ENCODE assay signal across 8 mouse cellular contexts in the genomic region with DNA sequence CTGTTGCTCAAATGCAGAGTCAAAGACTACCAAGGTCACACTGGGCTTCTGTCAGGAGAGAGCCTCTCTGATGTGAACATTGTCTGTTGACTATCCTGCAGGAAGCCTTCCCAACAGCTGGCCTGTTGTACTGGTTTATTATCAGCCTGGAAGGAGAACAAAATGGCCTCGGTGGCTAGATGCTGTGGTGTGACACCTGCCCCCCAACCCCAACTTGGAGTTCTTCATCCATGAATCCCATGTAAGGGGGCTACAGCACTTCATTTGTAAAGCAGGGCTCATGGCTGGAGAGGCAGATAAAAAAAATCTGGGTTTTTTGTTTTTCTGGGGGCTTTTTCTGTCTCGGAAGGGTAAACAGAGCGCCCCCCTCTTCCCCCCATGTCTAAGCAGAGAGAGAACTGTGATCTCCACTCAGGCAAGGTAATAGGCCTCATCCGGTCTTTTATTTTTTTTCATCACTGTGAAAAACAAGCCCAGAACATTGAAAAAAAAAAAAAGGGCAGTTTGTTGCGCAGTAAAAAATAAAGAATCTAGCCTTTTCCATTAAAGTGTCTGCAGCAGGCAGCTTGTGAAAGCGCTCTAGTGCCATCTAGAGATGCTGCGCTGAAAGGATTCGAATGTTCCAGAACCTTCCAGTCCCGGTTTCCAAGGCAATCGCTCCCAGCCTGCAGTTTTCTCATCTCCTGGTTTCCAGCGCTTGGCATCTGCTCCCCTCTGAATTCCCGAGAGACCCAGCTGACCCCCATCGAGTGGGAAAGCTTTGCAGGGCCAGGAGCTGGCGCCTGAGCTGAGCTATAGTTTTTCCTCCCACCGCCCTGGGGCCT.
DNase-seq lines count a peak whose midpoint lies in the region; ATAC-seq and TF ChIP-seq lines count a peak whose summit lies in the region.

No protein-coding gene starts in this region.

- no peak for TF ChIP-seq EP300 in heart, postnatal 0 days (IDR thresholded peaks at IDR 0.05; ENCODE audit: low read depth)

- peak; percentile 66 for DNase-seq in CD4-positive, CD25-positive, alpha-beta regulatory T cell, adult 2 months (ENCODE audit: low read depth, low spot score)
- peak; percentile 70 for DNase-seq in heart, postnatal 0 days (ENCODE audit: low spot score)
- DNase-seq in kidney, postnatal 25 days: peak; percentile 79 to 81
- DNase-seq in liver, embryonic 11.5 days (ENCODE audit: low spot score): no peak
- DNase-seq in urinary bladder, adult 2 months (ENCODE audit: low spot score): peak; percentile 44

- H3K4me2 ChIP-seq in forebrain, embryonic 13.5 days: no peak overlapping the region
- no peak overlapping the region for H3K4me2 ChIP-seq in heart, postnatal 0 days (ENCODE audit: low read depth, low read length)
- no peak overlapping the region for H3K4me2 ChIP-seq in liver, embryonic 11.5 days

- no peaks in the 10 kb centered on the region; the same call in 1 of the 2 replicates for H3K4me1 ChIP-seq in brown adipose tissue, adult 24 weeks (ENCODE audit: control insufficient read depth, insufficient read depth, insufficient read length, low read length)
- H3K4me1 ChIP-seq in forebrain, embryonic 13.5 days: peaks cover 15% of the 10 kb centered on the region
- H3K4me1 ChIP-seq in heart, postnatal 0 days (ENCODE audit: control insufficient read depth, insufficient read depth): no peaks in the 10 kb centered on the region
- no peaks in the 10 kb centered on the region for H3K4me1 ChIP-seq in liver, embryonic 11.5 days (replicated peaks; ENCODE audit: control insufficient read depth, insufficient read depth, low read length)

- no peaks in the 10 kb centered on the region for H3K27me3 ChIP-seq in forebrain, embryonic 13.5 days
- 0 out of 2 replicates have a peak, but pooled peaks cover 3% of the 10 kb centered on the region for H3K27me3 ChIP-seq in heart, postnatal 0 days (ENCODE audit: control insufficient read depth, insufficient read depth, low read length)
- no peaks in the 10 kb centered on the region for H3K27me3 ChIP-seq in liver, embryonic 11.5 days (replicated peaks; ENCODE audit: control insufficient read depth, insufficient read depth, low read length)

- no peak overlapping the region for H3K4me3 ChIP-seq in brown adipose tissue, adult 24 weeks (ENCODE audit: insufficient read depth, low read depth, low read length)
- H3K4me3 ChIP-seq in forebrain, embryonic 13.5 days: no peak overlapping the region
- H3K4me3 ChIP-seq in heart, postnatal 0 days (ENCODE audit: low read depth, low read length): no peak overlapping the region
- H3K4me3 ChIP-seq in liver, embryonic 11.5 days (ENCODE audit: low read depth, low read length): no peak overlapping the region

- H3K9me3 ChIP-seq in forebrain, embryonic 13.5 days (replicated peaks): no peaks in the 10 kb centered on the region
- no peaks in the 10 kb centered on the region for H3K9me3 ChIP-seq in heart, postnatal 0 days (replicated peaks; ENCODE audit: control insufficient read depth, low read length)
- no peaks in the 10 kb centered on the region for H3K9me3 ChIP-seq in liver, embryonic 11.5 days (ENCODE audit: control insufficient read depth, low read length)

- H3K36me3 ChIP-seq in forebrain, embryonic 13.5 days (ENCODE audit: poor library complexity, severe bottlenecking): no peaks in the 10 kb centered on the region
- no peaks in the 10 kb centered on the region for H3K36me3 ChIP-seq in heart, postnatal 0 days (replicated peaks; ENCODE audit: control insufficient read depth, insufficient read depth, low read length)
- H3K36me3 ChIP-seq in liver, embryonic 11.5 days (ENCODE audit: control insufficient read depth, insufficient read depth, low read length): no peaks in the 10 kb centered on the region

- TF ChIP-seq CTCF in heart, postnatal 0 days (IDR thresholded peaks at IDR 0.05; ENCODE audit: low read depth): peak; percentile 67

- 14% methylated on average over 15 of the region's 15 CpGs for WGBS in forebrain, embryonic 13.5 days
- 20% methylated on average over 15 of the region's 15 CpGs for WGBS in heart, postnatal 0 days
- 30% methylated on average over 15 of the region's 15 CpGs for WGBS in liver, embryonic 11.5 days

- peak overlapping the region; percentile 35; the same call in 1 of the 2 replicates for H3K27ac ChIP-seq in brown adipose tissue, adult 24 weeks (replicated peaks; ENCODE audit: low read depth, low read length)
- peak overlapping the region; percentile 67 for H3K27ac ChIP-seq in forebrain, embryonic 13.5 days
- peak overlapping the region; percentile 56 for H3K27ac ChIP-seq in heart, postnatal 0 days (ENCODE audit: low read depth)
- peak overlapping the region; percentile 63 for H3K27ac ChIP-seq in liver, embryonic 11.5 days (ENCODE audit: low read depth, low read length)

- 0 out of 2 replicates have a peak overlapping the region, but pooled peaks have one; percentile 26 for H3K9ac ChIP-seq in forebrain, embryonic 13.5 days
- no peak overlapping the region; the same call in 1 of the 2 replicates for H3K9ac ChIP-seq in heart, postnatal 0 days (replicated peaks; ENCODE audit: low read depth, low read length)
- H3K9ac ChIP-seq in liver, embryonic 11.5 days (ENCODE audit: low read depth, low read length): no peak overlapping the region

- peak; percentile 77 for ATAC-seq in forebrain, embryonic 13.5 days
- ATAC-seq in heart, postnatal 0 days (ENCODE audit: insufficient read depth, low read depth): peak; percentile 67
- ATAC-seq in liver, embryonic 11.5 days (replicated peaks; ENCODE audit: low FRiP score): 0 out of 2 replicates have a peak, but pooled peaks have one; percentile 23
- ATAC-seq in neutrophil, adult 5-6 weeks (ENCODE audit: extremely low read depth, insufficient number of reproducible peaks, low FRiP score, poor library complexity, severe bottlenecking): peak; percentile 62

Comparison
In these comparisons a context has a peak if more than half of its experiments do, and no peak if none do; other contexts are left out.
1. ATAC-seq: peak in every context shown above with its lines; median percentile 77 in forebrain, embryonic 13.5 days; 67 in heart, postnatal 0 days; 62 in neutrophil, adult 5-6 weeks; 23 in liver, embryonic 11.5 days.